Mouse (Mus musculus) cerebellum, adult 9-11 months (tissue): ENCODE measurements at regions not wholly inside any gene's neighbourhood (a gene's known extent, or its start where the extent isn't known, plus 50 kb on each side); places are given as distances from the start of the nearest gene placed in this dataset.
A peak's percentile ranks its signal among the peaks of the same experiment; 100 is the strongest.

Source experiments
- DNase-seq: peaks from one replicate; pipeline ENCODE4 v3.0.0; 2022

DNA sequence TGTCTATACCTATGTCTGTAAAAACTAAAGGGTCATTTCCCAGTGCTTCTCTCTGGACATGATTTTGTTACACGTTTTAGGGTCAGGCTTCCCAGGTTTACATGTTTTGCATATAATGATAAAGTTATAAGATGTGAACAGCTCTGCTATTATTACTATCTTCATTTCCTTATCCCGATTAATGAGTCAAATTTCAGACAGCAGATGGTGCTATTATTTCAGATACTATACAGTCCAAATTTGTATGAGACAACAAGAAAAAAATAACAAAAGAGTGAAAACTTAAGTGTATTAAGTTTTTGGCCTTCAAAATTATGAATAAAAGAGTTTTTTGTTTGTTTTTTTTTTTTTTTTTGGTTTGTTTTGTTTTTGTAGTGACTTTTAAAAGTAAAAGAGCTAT lies 922.9 kb upstream of the Ppp6c start:
- no peak for DNase-seq

GRCm38 (mm10) chr2:40127615-40128014 lies 901.4 kb upstream of the Ppp6c start:
- DNase-seq = peak; percentile 13

GRCm38 (mm10) chr2:40119176-40119575 lies 892.9 kb upstream of the Ppp6c start:
- no peak for DNase-seq

- DNase-seq = no peak
Measured at GRCm38 (mm10) chr2:40114435-40114834, 888.2 kb upstream of the Ppp6c start.
